Mouse (Mus musculus) testis, adult 2 months (tissue): ENCODE data around the gene Ctu2.

ENCODE experiments used
- CTCF ChIP-seq: fragments of 200-500 bp; IDR thresholded peaks from 2 replicates; pipeline ENCODE4 v1.5.1; 2012; ENCODE audit warnings: low read depth, mild to moderate bottlenecking, inconsistent platforms, low read length, moderate library complexity; ENCODE audit not compliant: control insufficient read depth, insufficient read depth, insufficient replicate concordance
- POLR2A ChIP-seq: fragments of 200-500 bp; IDR thresholded peaks from 2 replicates; pipeline ENCODE4 v1.6.1; 2012; ENCODE audit warnings: low read depth, mild to moderate bottlenecking, inconsistent platforms, low read length, moderate library complexity; ENCODE audit not compliant: control insufficient read depth

DNA sequence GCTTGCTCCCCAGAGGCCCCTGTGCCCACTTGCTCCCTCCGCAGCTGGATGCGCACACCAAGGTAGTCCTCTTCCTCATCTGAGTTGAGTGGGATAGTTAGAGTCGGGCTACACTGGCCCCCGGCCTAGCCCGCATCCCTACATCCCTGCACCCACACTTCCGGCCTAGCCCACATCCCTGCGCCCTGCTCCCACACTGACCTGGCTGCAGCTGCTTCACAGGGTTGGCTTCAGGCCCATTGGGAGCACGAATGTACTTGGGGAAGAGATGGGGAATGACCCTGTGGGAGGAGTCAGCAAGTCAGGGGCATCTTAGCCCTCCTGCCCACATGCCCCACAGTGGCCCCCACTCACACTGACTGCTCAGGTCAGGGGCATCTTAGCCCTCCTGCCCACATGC is 6.5 kb downstream of the Ctu2 start:
- TF ChIP-seq CTCF (no peak), POLR2A (no peak)
